Mouse (Mus musculus) liver, embryonic 12.5 days (tissue): ENCODE data around the gene Gprc5c. TPM values are rescaled to one million over a fixed set of nuclear protein-coding genes. Genes with fewer than 3 reads are reported as not detected.

Source experiments
- ATAC-seq: fragments of 200-750 bp; cut with Nextera tagmentation; 2 replicates; pipeline ENCODE4 v1.8.0; 2017; ENCODE audit warnings: moderate number of reproducible peaks, mild to moderate bottlenecking, moderate library complexity
- H3K27ac ChIP-seq: fragments of 300-500 bp; sonication (generic); 2 replicates; pipeline ENCODE4 v1.5.1; 2016; ENCODE audit warnings: mild to moderate bottlenecking
- H3K27me3 ChIP-seq: fragments of 300-500 bp; sonication (generic); replicated peaks from 2 replicates; pipeline ENCODE4 v1.6.1; 2016; ENCODE audit warnings: mild to moderate bottlenecking, moderate library complexity
- H3K36me3 ChIP-seq: fragments of 300-500 bp; sonication (generic); 2 replicates; pipeline ENCODE4 v1.6.1; 2016; ENCODE audit warnings: mild to moderate bottlenecking, moderate library complexity
- H3K4me1 ChIP-seq: fragments of 300-500 bp; sonication (generic); 2 replicates; pipeline ENCODE4 v1.6.1; 2016
- H3K4me2 ChIP-seq: fragments of 300-500 bp; sonication (generic); 2 replicates; pipeline ENCODE4 v1.6.1; 2016; ENCODE audit warnings: mild to moderate bottlenecking, moderate library complexity
- H3K4me3 ChIP-seq: fragments of 300-500 bp; sonication (generic); 2 replicates; pipeline ENCODE4 v1.5.1; 2016; ENCODE audit warnings: mild to moderate bottlenecking, moderate library complexity
- H3K9ac ChIP-seq: fragments of 300-500 bp; sonication (generic); 2 replicates; pipeline ENCODE4 v1.6.1; 2016; ENCODE audit warnings: mild to moderate bottlenecking, moderate library complexity
- H3K9me3 ChIP-seq: fragments of 300-500 bp; sonication (generic); replicated peaks from 2 replicates; pipeline ENCODE4 v1.6.1; 2016; ENCODE audit warnings: mild to moderate bottlenecking, moderate library complexity
- WGBS: fragments of 180-500 bp; shearing (Covaris S2); methylation state at CpG from one replicate; pipeline ENCODE4 v1.1.7; 2016; ENCODE audit not compliant: insufficient replicate concordance; 5-methylcytosine and 5-hydroxymethylcytosine counted together
- polyA plus RNA-seq: library from polyadenylated mRNA; unstranded; fragments of >200 nt; fragmentation: Nextera tagmentation; extraction: Ambion mirVana; gene quantifications from 2 replicates; pipeline ENCODE4 v1.2.1, GENCODE M21; 2016

The Gprc5c gene
- polyA plus RNA-seq, 1 experiment from 2014 or later = 14.3 TPM

DNA sequence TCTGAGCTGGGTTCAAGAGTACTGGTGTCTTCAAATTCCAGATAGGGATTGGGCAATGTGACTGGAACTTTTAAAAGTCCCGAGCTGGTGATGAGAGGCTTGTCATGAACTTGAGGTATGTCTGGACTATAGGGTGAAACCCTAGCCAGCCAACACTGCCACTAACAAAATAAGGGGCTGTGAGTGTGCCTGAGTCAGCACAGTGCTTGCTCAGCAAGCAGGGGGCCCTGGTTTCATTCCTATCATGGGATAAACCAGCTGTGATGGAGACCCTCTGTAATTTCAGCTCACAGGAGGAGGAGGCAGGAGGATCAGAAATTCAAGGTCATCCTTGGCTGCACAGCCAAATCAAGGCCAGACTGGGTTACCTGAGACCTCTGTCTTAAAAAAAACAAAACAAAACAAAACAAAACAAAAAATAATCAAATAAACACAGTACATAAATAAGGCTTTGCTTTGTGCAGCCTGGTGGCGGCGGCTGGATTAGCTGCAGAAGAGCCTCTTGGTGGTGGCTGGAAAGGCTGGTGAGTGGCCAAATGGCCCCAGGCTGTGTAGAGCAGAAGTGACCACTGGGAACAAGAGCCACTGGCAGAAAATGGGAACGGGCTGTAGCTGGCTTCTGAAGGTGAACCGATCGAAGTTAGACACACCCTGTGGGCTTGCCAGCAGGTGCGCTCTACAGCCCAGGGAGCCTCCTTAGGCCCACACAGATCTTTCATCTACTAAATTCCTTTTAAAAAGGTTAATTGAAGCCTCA is 6.3 kb upstream of the Gprc5c start:
- Histone ChIP-seq H3K27ac (peak overlapping the region; percentile 26; the same call in 1 of the 2 replicates), H3K4me2 (peak overlapping the region; percentile 35; the same call in 1 of the 2 replicates), H3K9me3 (no peaks in the 10 kb centered on the region), H3K4me1 (peaks cover 33% of the 10 kb centered on the region), H3K27me3 (peaks cover 15% of the 10 kb centered on the region), H3K4me3 (no peak overlapping the region), H3K9ac (no peak overlapping the region), H3K36me3 (no peaks in the 10 kb centered on the region)
- no peak for ATAC-seq
- 73% methylated on average over 7 of the region's 7 CpGs for WGBS

GRCm38 (mm10) chr11:114846336-114846735 is 4.6 kb upstream of the Gprc5c start:
- Histone ChIP-seq H3K9ac (no peak overlapping the region), H3K27ac (no peak overlapping the region), H3K4me3 (no peak overlapping the region), H3K4me1 (peaks cover 49% of the 10 kb centered on the region), H3K9me3 (no peaks in the 10 kb centered on the region), H3K36me3 (no peaks in the 10 kb centered on the region), H3K4me2 (no peak overlapping the region), H3K27me3 (peaks cover 32% of the 10 kb centered on the region)
- ATAC-seq = no peak
- 49% methylated on average over 4 of the region's 4 CpGs for whole genome bisulfite sequencing

GRCm38 (mm10) chr11:114847008-114847407 is 3.9 kb upstream of the Gprc5c start:
- no peak overlapping the region for H3K9ac ChIP-seq
- H3K4me2 ChIP-seq = no peak overlapping the region
- no peaks in the 10 kb centered on the region for H3K9me3 ChIP-seq
- H3K27ac ChIP-seq = no peak overlapping the region
- no peak for ATAC-seq
- peaks cover 56% of the 10 kb centered on the region for H3K4me1 ChIP-seq
- H3K4me3 ChIP-seq = no peak overlapping the region
- peaks cover 38% of the 10 kb centered on the region for H3K27me3 ChIP-seq
- no peaks in the 10 kb centered on the region for H3K36me3 ChIP-seq
- 81% methylated on average over 5 of the region's 5 CpGs for WGBS

GRCm38 (mm10) chr11:114849572-114849971 is 1.4 kb upstream of the Gprc5c start:
- no peak for ATAC-seq
- no peak overlapping the region for H3K9ac ChIP-seq
- no peak overlapping the region for H3K27ac ChIP-seq
- H3K27me3 ChIP-seq = peaks cover 64% of the 10 kb centered on the region
- peaks cover 60% of the 10 kb centered on the region for H3K4me1 ChIP-seq
- no peak overlapping the region for H3K4me3 ChIP-seq
- H3K4me2 ChIP-seq = no peak overlapping the region
- H3K36me3 ChIP-seq = no peaks in the 10 kb centered on the region
- 14% methylated on average over 2 of the region's 2 CpGs for WGBS
- no peaks in the 10 kb centered on the region for H3K9me3 ChIP-seq

DNA sequence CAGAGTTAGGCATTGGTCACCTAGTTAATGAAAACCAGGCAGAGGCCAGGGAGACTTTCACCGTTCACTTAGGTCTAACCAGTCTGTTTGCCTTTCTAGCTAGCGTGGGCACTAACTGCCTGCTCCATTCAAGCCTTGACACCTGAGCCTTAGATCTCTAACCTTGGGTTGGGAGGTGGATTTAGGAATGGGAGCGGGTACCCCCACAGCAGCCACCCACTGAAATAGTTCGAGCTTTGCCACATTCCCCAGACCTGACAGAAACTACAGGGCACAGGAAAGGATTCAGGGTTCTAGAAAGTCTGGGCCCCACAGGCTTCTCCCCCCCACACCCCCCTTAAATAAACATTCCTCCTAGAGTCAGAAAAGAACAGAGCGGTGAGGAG is 893 bp upstream of the Gprc5c start:
- no peak overlapping the region for H3K9ac ChIP-seq
- H3K36me3 ChIP-seq = no peaks in the 10 kb centered on the region
- peak overlapping the region; percentile 16; the same call in 1 of the 2 replicates for H3K27ac ChIP-seq
- H3K4me3 ChIP-seq = peak overlapping the region; percentile 57
- WGBS = 31% methylated on average over 5 of the region's 5 CpGs
- H3K27me3 ChIP-seq = peaks cover 69% of the 10 kb centered on the region
- H3K4me2 ChIP-seq = peak overlapping the region; percentile 77
- H3K9me3 ChIP-seq = no peaks in the 10 kb centered on the region
- H3K4me1 ChIP-seq = peaks cover 60% of the 10 kb centered on the region
- no peak for ATAC-seq

- peak overlapping the region; percentile 59 for H3K9ac ChIP-seq
- H3K9me3 ChIP-seq = no peaks in the 10 kb centered on the region
- peak overlapping the region; percentile 77 for H3K4me2 ChIP-seq
- H3K4me3 ChIP-seq = peak overlapping the region; percentile 57
- H3K4me1 ChIP-seq = peaks cover 57% of the 10 kb centered on the region
- H3K27ac ChIP-seq = peak overlapping the region; percentile 73
- peaks cover 73% of the 10 kb centered on the region for H3K27me3 ChIP-seq
- 2% methylated on average over 27 of the region's 27 CpGs for WGBS
- no peak for ATAC-seq
- H3K36me3 ChIP-seq = no peaks in the 10 kb centered on the region
Measured at GRCm38 (mm10) chr11:114851269-114851607, 286 bp downstream of the Gprc5c start.

DNA sequence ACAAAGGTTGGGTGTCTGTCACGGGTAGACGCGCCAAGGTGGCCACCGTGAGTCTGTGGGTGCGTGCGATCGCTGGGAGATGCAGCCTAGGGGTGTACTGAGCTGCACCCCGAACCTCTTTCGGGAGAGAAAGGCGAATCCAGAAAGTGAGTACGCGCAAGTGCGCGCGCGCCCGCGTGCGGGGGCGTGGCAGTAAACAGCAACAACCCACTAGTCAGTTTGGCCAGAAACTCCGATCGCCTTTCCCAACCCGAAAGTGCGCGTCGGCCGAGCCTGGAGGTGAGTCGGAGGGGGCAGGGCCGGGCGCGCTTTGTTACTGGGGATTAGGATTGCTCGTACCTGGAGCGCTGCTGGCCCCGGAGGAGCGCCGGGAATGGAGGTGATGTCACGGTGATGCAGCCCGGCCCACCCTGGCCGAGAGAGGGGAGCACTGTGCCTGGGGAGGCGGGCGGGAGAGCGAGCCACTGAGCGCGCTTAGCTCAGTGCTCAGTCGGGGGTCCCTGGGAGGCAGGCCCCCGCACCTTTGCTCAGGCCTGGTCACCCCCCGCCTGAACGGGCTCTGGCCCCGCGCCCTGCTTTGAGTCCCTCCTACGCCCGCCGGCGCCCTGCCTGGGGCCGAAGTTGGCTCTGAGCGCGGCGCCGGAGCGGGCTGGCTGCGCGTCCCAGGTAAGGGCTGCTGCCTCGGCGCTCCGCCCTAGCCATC is 807 bp downstream of the Gprc5c start:
- WGBS = 2% methylated on average over 62 of the region's 65 CpGs
- H3K9ac ChIP-seq = peak overlapping the region; percentile 59
- H3K4me2 ChIP-seq = peak overlapping the region; percentile 77
- peaks cover 52% of the 10 kb centered on the region for H3K4me1 ChIP-seq
- H3K9me3 ChIP-seq = no peaks in the 10 kb centered on the region
- no peaks in the 10 kb centered on the region for H3K36me3 ChIP-seq
- H3K27me3 ChIP-seq = peaks cover 73% of the 10 kb centered on the region
- peak; percentile 43 for ATAC-seq
- H3K27ac ChIP-seq = peak overlapping the region; percentile 73
- H3K4me3 ChIP-seq = peak overlapping the region; percentile 57

GRCm38 (mm10) chr11:114852311-114853173 is 1.6 kb downstream of the Gprc5c start:
- Histone ChIP-seq H3K27me3 (peaks cover 73% of the 10 kb centered on the region), H3K4me1 (peaks cover 48% of the 10 kb centered on the region), H3K9me3 (no peaks in the 10 kb centered on the region), H3K36me3 (no peaks in the 10 kb centered on the region), H3K9ac (peak overlapping the region; percentile 59), H3K4me2 (peak overlapping the region; percentile 77), H3K27ac (peak overlapping the region; percentile 73), H3K4me3 (peak overlapping the region; percentile 57)
- no peak for ATAC-seq
- WGBS = 3% methylated on average over 40 of the region's 40 CpGs

DNA sequence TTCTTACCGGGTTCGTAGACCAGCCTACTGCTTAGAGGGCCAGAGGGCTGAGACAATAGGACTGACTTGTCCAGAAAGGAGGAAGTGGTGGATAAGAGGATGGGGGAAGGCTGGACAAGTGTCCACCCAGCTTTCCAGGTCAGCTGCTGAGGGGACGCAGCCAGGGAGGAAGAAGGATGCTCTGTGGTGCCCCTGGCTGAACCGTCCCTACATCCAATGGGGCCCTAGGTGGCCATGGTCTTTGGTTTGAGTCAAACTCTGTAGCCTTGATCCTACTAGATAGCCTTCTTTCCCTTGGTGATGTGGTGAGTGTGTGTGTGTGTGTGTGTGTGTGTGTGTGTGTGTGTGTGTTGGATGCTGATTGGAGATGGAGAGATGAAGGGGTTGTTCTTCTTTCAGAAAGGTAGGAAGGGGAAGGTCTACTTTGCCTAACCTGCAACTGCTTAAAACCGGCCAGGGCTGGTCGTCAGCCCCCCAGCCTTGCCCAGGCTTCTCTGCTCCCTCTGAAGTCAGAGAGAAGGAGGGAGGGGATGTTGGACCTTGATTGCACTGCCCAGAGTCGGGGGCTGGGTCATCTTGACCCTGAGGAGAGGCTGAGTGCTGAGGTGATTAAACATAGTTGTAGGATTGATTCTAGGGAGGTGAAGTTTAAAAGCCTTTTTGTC is 2.4 kb downstream of the Gprc5c start:
- no peak for ATAC-seq
- Histone ChIP-seq H3K9ac (no peak overlapping the region), H3K9me3 (no peaks in the 10 kb centered on the region), H3K4me1 (peaks cover 48% of the 10 kb centered on the region), H3K4me3 (peak overlapping the region; percentile 57), H3K36me3 (no peaks in the 10 kb centered on the region), H3K27ac (no peak overlapping the region), H3K27me3 (peaks cover 71% of the 10 kb centered on the region), H3K4me2 (peak overlapping the region; percentile 77)
- 17% methylated on average over 7 of the region's 7 CpGs for WGBS

GRCm38 (mm10) chr11:114854581-114854980 is 3.6 kb downstream of the Gprc5c start:
- WGBS = 53% methylated on average over 6 of the region's 6 CpGs
- no peak for ATAC-seq
- Histone ChIP-seq H3K4me1 (peaks cover 44% of the 10 kb centered on the region), H3K9ac (no peak overlapping the region), H3K27ac (no peak overlapping the region), H3K36me3 (no peaks in the 10 kb centered on the region), H3K4me2 (no peak overlapping the region), H3K4me3 (no peak overlapping the region), H3K9me3 (no peaks in the 10 kb centered on the region), H3K27me3 (peaks cover 59% of the 10 kb centered on the region)

DNA sequence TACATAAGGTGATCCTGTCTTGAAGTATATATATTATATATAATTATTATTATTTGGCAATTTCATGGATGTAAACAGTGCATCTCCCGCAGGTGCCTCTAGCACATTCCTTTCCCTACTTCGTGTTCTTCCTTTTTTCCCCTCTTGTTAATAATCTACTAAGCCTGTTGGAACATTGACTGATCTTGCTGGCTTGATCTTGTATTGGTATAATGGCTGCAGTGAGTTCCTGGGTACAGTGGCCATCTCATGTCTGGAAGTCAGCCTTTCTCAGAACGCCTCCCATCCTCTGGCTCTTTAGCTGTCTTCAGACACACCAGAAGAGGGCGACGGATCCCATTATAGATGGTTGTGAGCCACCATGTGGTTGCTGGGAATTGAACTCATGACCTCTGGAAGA is 5.2 kb downstream of the Gprc5c start:
- no peak overlapping the region for H3K27ac ChIP-seq
- H3K36me3 ChIP-seq = no peaks in the 10 kb centered on the region
- peaks cover 30% of the 10 kb centered on the region for H3K4me1 ChIP-seq
- H3K4me3 ChIP-seq = no peak overlapping the region
- H3K9me3 ChIP-seq = no peaks in the 10 kb centered on the region
- WGBS = 77% methylated on average over 5 of the region's 5 CpGs
- H3K27me3 ChIP-seq = peaks cover 44% of the 10 kb centered on the region
- no peak for ATAC-seq
- H3K4me2 ChIP-seq = no peak overlapping the region
- H3K9ac ChIP-seq = no peak overlapping the region
